Mouse (Mus musculus) intestine, embryonic 14.5 days (tissue): Measurements from ENCODE around the gene Slc35d1. TPM values are rescaled to one million over a fixed set of nuclear protein-coding genes. Genes with fewer than 3 reads are reported as not detected.

Experiments
- ATAC-seq: fragments of 200-750 bp; cut with Nextera tagmentation; replicated peaks from 2 replicates; pipeline ENCODE4 v1.8.0; 2017; ENCODE audit warnings: low read depth, moderate number of reproducible peaks, moderate TSS enrichment, moderate library complexity; ENCODE audit not compliant: low FRiP score, low TSS enrichment
- DNase-seq: peaks from one replicate; pipeline ENCODE4 v3.0.0-alpha.2; 2018; ENCODE audit warnings: low spot score
- H3K27ac ChIP-seq: fragments of 300-500 bp; sonication (generic); 2 replicates; pipeline ENCODE4 v1.5.1; 2014; ENCODE audit warnings: low read depth, mild to moderate bottlenecking, control low read depth
- H3K27me3 ChIP-seq: fragments of 300-500 bp; sonication (generic); replicated peaks from 2 replicates; pipeline ENCODE4 v1.6.1; 2014; ENCODE audit warnings: low read length, control low read depth; ENCODE audit not compliant: control insufficient read depth, insufficient read depth
- H3K36me3 ChIP-seq: fragments of 300-500 bp; sonication (generic); 2 replicates; pipeline ENCODE4 v1.6.1; 2014; ENCODE audit warnings: low read length, control low read depth; ENCODE audit not compliant: control insufficient read depth, insufficient read depth
- H3K4me1 ChIP-seq: fragments of 300-500 bp; sonication (generic); replicated peaks from 2 replicates; pipeline ENCODE4 v1.6.1; 2014; ENCODE audit warnings: low read length, control low read depth, mixed read lengths; ENCODE audit not compliant: control insufficient read depth, insufficient read depth
- H3K4me2 ChIP-seq: fragments of 300-500 bp; sonication (generic); 2 replicates; pipeline ENCODE4 v1.6.1; 2014; ENCODE audit warnings: low read length
- H3K4me3 ChIP-seq: fragments of 300-500 bp; sonication (generic); 2 replicates; pipeline ENCODE4 v1.5.1; 2014; ENCODE audit warnings: low read depth, low read length, control low read depth, mixed read lengths
- H3K9ac ChIP-seq: fragments of 300-500 bp; sonication (generic); 2 replicates; pipeline ENCODE4 v1.6.1; 2014; ENCODE audit warnings: mild to moderate bottlenecking, low read length
- H3K9me3 ChIP-seq: fragments of 300-500 bp; sonication (generic); 2 replicates; pipeline ENCODE4 v1.6.1; 2016; ENCODE audit warnings: low read length, control low read depth; ENCODE audit not compliant: control insufficient read depth
- WGBS: fragments of 180-500 bp; shearing (Covaris S2); extraction: QIAGEN DNeasy Blood & Tissue Kit; methylation state at CpG from one replicate; pipeline ENCODE4 v1.1.7; 2014; 5-methylcytosine and 5-hydroxymethylcytosine counted together
- polyA plus RNA-seq: library from polyadenylated mRNA; unstranded; fragments of >200 nt; fragmentation: Nextera tagmentation; extraction: Ambion mirVana; gene quantifications from 2 replicates; pipeline ENCODE4 v1.2.1, GENCODE M21; 2014

The Slc35d1 gene
- polyA plus RNA-seq, 1 experiment from 2014 or later, result 9.7 TPM

- no peaks in the 10 kb centered on the region for H3K27me3 ChIP-seq
- no peak overlapping the region for H3K4me3 ChIP-seq
- H3K9ac ChIP-seq, result no peak overlapping the region
- H3K4me2 ChIP-seq, result no peak overlapping the region
- DNase-seq (no peak), ATAC-seq (no peak)
- peaks cover 15% of the 10 kb centered on the region; the same call in 1 of the 2 replicates for H3K4me1 ChIP-seq
- H3K9me3 ChIP-seq, result no peaks in the 10 kb centered on the region
- 76% methylated on average over 4 of the region's 4 CpGs for WGBS
- no peak overlapping the region for H3K27ac ChIP-seq
- peaks cover 8% of the 10 kb centered on the region for H3K36me3 ChIP-seq
Observed at GRCm38 (mm10) chr4:103126533-103126932, 88.4 kb downstream of the Slc35d1 start.

GRCm38 (mm10) chr4:103123606-103124005 is 91.4 kb downstream of the Slc35d1 start:
- H3K27me3 ChIP-seq, result no peaks in the 10 kb centered on the region
- peaks cover 28% of the 10 kb centered on the region for H3K4me1 ChIP-seq
- no peaks in the 10 kb centered on the region for H3K36me3 ChIP-seq
- H3K4me2 ChIP-seq, result no peak overlapping the region
- ATAC-seq (no peak), DNase-seq (no peak)
- H3K9ac ChIP-seq, result no peak overlapping the region
- no peak overlapping the region for H3K4me3 ChIP-seq
- H3K9me3 ChIP-seq, result no peaks in the 10 kb centered on the region
- H3K27ac ChIP-seq, result no peak overlapping the region

GRCm38 (mm10) chr4:103123086-103123485 is 91.9 kb downstream of the Slc35d1 start:
- 36% methylated on average over 2 of the region's 2 CpGs for WGBS
- DNase-seq, result no peak
- Histone ChIP-seq H3K4me2 (no peak overlapping the region), H3K27ac (no peak overlapping the region), H3K9me3 (no peaks in the 10 kb centered on the region), H3K4me3 (no peak overlapping the region), H3K9ac (no peak overlapping the region), H3K36me3 (no peaks in the 10 kb centered on the region), H3K27me3 (no peaks in the 10 kb centered on the region), H3K4me1 (peaks cover 29% of the 10 kb centered on the region)
- ATAC-seq, result no peak

GRCm38 (mm10) chr4:103120874-103121389 is 94.0 kb downstream of the Slc35d1 start:
- WGBS, result 85% methylated on average over 9 of the region's 9 CpGs
- H3K27me3 ChIP-seq, result no peaks in the 10 kb centered on the region
- peaks cover 9% of the 10 kb centered on the region for H3K36me3 ChIP-seq
- H3K9me3 ChIP-seq, result no peaks in the 10 kb centered on the region
- H3K27ac ChIP-seq, result no peak overlapping the region
- peaks cover 29% of the 10 kb centered on the region for H3K4me1 ChIP-seq
- peak overlapping the region; percentile 90; the same call in 1 of the 2 replicates for H3K4me3 ChIP-seq
- ATAC-seq (no peak), DNase-seq (no peak)
- no peak overlapping the region for H3K9ac ChIP-seq
- peak overlapping the region; percentile 69 for H3K4me2 ChIP-seq

Other genes starting within 250 kb of the Slc35d1 start
- gene Tctex1d1, start 236.6 kb downstream of the Slc35d1 start, polyA plus RNA-seq, result 0.47 and 0.67 TPM in 2 replicates
- not detected in 2 replicates for gene Insl5, start 188.3 kb downstream of the Slc35d1 start, polyA plus RNA-seq
- gene Mier1, start 100.8 kb downstream of the Slc35d1 start, polyA plus RNA-seq, result 39.9 and 40.3 TPM in 2 replicates
- gene Wdr78, start 100.6 kb downstream of the Slc35d1 start, polyA plus RNA-seq, result 2.0 TPM in 2 replicates
- gene 4921539E11Rik, start 75.7 kb upstream of the Slc35d1 start, polyA plus RNA-seq, result not detected in 2 replicates
- gene Oma1, start 98.6 kb upstream of the Slc35d1 start, polyA plus RNA-seq, result 18.6 and 22.7 TPM in 2 replicates